Mouse (Mus musculus): ENCODE data around the gene Zfp770. TPM values are rescaled to one million over a fixed set of nuclear protein-coding genes. Genes with fewer than 3 reads are reported as not detected.
"Not testable (repeated sequence)": the region's sequence is repeated elsewhere in the genome, so short reads cannot be mapped to it uniquely, and the experiment has no call there.

Gene Zfp770
- polyA plus RNA-seq (2015; fragmentation: Nextera tagmentation; extraction: Ambion mirVana) = 5.1 and 5.7 TPM in 2 replicates

DNA sequence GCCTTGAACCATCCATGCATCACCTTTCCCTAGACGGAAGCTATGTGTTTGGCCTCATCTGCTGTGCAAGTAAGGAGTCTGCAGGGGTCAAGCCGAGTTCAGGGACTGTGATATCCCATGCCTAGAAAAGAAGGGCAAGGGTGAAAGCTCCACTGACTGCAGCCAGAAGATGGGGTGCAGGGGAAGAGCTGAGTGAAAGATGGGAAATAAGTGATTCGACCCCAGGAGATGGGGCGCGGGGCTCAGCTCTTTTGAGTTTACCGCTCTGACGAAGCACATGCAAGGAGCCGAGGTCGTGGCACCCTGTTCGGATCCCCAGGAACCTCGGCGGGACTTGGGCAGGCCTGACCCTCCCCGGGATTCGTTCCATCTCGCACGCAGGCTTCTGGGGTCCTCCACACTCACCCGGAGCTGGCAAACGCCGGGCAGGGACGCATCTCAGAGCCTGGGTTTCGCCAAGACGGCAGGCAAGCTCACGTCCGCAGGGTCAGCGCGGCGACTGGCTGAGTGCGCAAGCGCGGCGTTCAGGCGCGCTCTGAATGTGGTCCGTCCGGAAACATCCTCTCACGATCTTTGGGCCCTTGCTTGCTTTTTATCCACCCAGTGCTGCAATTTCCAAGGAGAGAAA is at the start of gene Zfp770:
Gene Zfp770, minus strand, starts transcription at position 538 of the 628 bp plus-strand sequence.
- peak within 1 kb of the TSS; percentile 94 for H3K9ac ChIP-seq
- no peaks in the 10 kb centered on the region for H3K27me3 ChIP-seq
- ATAC-seq (ENCODE audit: low FRiP score, low read depth) = peak; percentile 96
- WGBS = under 1% methylated on average over 36 of the region's 36 CpGs
- H3K9me3 ChIP-seq = no peaks in the 10 kb centered on the region
- peak within 1 kb of the TSS; percentile 80 for H3K4me3 ChIP-seq
- peak within 1 kb of the TSS; percentile 80 for H3K4me2 ChIP-seq (replicated peaks)
- peaks cover 10% of the 10 kb centered on the region for H3K4me1 ChIP-seq
- peaks cover 13% of the 10 kb centered on the region for H3K36me3 ChIP-seq
- H3K27ac ChIP-seq = no peak within 1 kb of the TSS; the same call in 1 of the 2 replicates

- no peak overlapping the region for H3K4me2 ChIP-seq (replicated peaks)
- no peak for ATAC-seq (ENCODE audit: low FRiP score, low read depth)
- H3K27me3 ChIP-seq = no peaks in the 10 kb centered on the region; the same call in 1 of the 2 replicates
- H3K9me3 ChIP-seq = no peaks in the 10 kb centered on the region
- H3K4me1 ChIP-seq = no peaks in the 10 kb centered on the region
- no peak overlapping the region for H3K9ac ChIP-seq
- H3K4me3 ChIP-seq = no peak overlapping the region
- no peak overlapping the region for H3K27ac ChIP-seq
- WGBS = 63% methylated on average over 6 of the region's 6 CpGs
- H3K36me3 ChIP-seq = no peaks in the 10 kb centered on the region
These were observed 48.2 kb upstream of the Zfp770 start for GRCm38 (mm10) chr2:114249440-114249839.

- WGBS = 5% methylated on average over 4 of the region's 4 CpGs
- 0 out of 2 replicates have a peak, but pooled peaks cover 10% of the 10 kb centered on the region for H3K27me3 ChIP-seq
These were observed 36.4 kb upstream of the Zfp770 start for GRCm38 (mm10) chr2:114237639-114238038.

DNA sequence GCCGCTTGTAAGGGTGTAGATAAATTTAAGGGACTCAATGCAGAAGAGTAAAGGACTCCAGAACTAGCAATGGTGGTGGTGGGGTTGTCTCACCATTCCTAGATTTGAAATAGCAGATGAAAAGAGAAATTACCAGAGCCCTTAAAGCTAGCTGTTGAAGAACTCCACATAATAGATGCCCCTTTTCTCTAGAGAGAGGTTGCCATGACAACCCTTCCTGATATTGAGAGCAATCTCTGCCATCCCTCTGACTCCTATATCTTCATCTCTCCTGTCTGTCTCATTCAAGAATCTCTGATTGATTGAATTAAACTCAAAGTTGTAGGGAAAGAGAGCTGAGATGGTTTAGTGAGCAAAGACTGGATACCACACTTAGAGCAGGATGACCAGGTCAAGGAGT is 35.3 kb upstream of the Zfp770 start:
- Histone ChIP-seq H3K27me3 (peaks cover 13% of the 10 kb centered on the region; the same call in 1 of the 2 replicates), H3K9me3 (no peaks in the 10 kb centered on the region), H3K9ac (no peak overlapping the region), H3K4me1 (peaks cover 2% of the 10 kb centered on the region; the same call in 1 of the 2 replicates), H3K4me3 (no peak overlapping the region), H3K36me3 (no peaks in the 10 kb centered on the region), H3K4me2 (replicated peaks) (no peak overlapping the region), H3K27ac (no peak overlapping the region)
- 95% methylated on average over 1 of the region's 1 CpGs for WGBS
- ATAC-seq (ENCODE audit: low FRiP score, low read depth) = no peak

More at GRCm38 (mm10) chr2:114237639-114238038, 36.4 kb upstream of the Zfp770 start:
- Histone ChIP-seq H3K36me3 (no peaks in the 10 kb centered on the region), H3K4me1 (no peaks in the 10 kb centered on the region), H3K9ac (no peak overlapping the region), H3K4me3 (no peak overlapping the region), H3K27ac (no peak overlapping the region), H3K4me2 (replicated peaks) (no peak overlapping the region), H3K9me3 (no peaks in the 10 kb centered on the region)
- ATAC-seq (ENCODE audit: low FRiP score, low read depth) = no peak

DNA sequence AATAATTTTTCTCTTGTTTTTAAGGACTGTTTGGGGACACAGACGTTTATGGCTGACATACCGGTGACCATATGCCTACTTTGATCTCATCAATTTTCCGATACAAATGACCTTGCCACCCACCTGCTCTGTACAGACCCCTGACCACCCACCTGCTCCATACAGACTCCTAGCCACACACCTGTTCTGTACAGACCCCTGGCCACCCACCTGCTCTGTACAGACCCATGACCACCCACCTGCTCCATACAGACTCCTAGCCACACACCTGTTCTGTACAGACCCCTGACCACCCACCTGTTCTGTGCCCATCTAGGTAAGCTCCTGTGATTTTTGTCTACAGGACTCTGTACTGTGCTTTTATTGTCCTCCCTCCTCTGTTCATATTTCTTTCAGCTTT is 34.3 kb upstream of the Zfp770 start:
- no peaks in the 10 kb centered on the region for H3K36me3 ChIP-seq
- H3K27ac ChIP-seq = no peak overlapping the region
- ATAC-seq (ENCODE audit: low FRiP score, low read depth) = no peak
- H3K4me2 ChIP-seq (replicated peaks) = no peak overlapping the region
- H3K27me3 ChIP-seq = peaks cover 13% of the 10 kb centered on the region; the same call in 1 of the 2 replicates
- no peak overlapping the region for H3K4me3 ChIP-seq
- H3K4me1 ChIP-seq = peaks cover 7% of the 10 kb centered on the region
- no peak overlapping the region for H3K9ac ChIP-seq
- H3K9me3 ChIP-seq = no peaks in the 10 kb centered on the region
- whole genome bisulfite sequencing = 70% methylated on average over 3 of the region's 3 CpGs

DNA sequence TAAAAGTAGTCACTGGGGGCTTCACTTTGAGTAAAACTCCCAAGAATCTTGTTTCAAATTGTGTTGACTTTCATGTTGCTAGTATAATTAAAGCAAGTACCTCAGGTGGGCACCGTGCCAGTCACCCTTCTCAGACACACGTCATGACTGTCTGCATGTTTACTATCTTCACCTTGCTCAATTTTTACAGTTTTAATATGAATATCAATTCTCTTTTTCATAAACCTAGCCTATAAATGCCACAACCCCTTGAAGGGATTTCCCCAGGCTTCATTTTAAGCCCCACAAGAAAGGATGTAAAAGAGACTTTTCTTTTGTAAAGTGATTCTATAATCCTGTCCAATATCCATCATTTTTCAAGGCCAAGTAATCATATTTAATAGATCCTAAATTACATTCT is 30.0 kb upstream of the Zfp770 start:
- peaks cover 7% of the 10 kb centered on the region for H3K4me1 ChIP-seq
- H3K4me2 ChIP-seq (replicated peaks) = no peak overlapping the region
- peaks cover 11% of the 10 kb centered on the region; the same call in 1 of the 2 replicates for H3K27me3 ChIP-seq
- H3K36me3 ChIP-seq = no peaks in the 10 kb centered on the region
- H3K9ac ChIP-seq = no peak overlapping the region
- H3K4me3 ChIP-seq = no peak overlapping the region
- ATAC-seq (ENCODE audit: low FRiP score, low read depth) = no peak
- H3K9me3 ChIP-seq = no peaks in the 10 kb centered on the region
- WGBS = 40% methylated on average over 2 of the region's 2 CpGs
- H3K27ac ChIP-seq = no peak overlapping the region

DNA sequence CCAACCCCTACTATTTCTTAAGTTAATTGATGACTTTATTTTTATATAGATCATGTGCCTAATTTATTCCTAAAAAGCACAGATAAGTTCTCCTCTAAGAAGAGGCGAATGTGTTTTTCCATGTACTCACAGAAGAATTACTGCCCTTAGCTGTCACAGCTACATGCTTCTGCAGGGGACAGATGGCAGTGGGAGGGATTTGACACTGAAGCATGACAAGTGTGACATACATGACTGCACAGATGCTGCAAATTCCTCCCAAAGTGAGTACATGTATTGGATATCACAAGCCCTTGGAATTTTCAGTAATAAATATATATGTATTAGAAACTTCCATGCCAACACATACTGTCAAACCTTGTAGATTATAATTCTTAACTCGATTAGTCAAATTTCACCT is 27.4 kb upstream of the Zfp770 start:
- WGBS = 81% methylated on average over 2 of the region's 2 CpGs
- Histone ChIP-seq H3K4me2 (replicated peaks) (no peak overlapping the region), H3K4me1 (peaks cover 7% of the 10 kb centered on the region), H3K9me3 (no peaks in the 10 kb centered on the region), H3K27ac (no peak overlapping the region), H3K4me3 (no peak overlapping the region), H3K27me3 (peaks cover 4% of the 10 kb centered on the region; the same call in 1 of the 2 replicates), H3K36me3 (no peaks in the 10 kb centered on the region), H3K9ac (no peak overlapping the region)
- ATAC-seq (ENCODE audit: low FRiP score, low read depth) = no peak

DNA sequence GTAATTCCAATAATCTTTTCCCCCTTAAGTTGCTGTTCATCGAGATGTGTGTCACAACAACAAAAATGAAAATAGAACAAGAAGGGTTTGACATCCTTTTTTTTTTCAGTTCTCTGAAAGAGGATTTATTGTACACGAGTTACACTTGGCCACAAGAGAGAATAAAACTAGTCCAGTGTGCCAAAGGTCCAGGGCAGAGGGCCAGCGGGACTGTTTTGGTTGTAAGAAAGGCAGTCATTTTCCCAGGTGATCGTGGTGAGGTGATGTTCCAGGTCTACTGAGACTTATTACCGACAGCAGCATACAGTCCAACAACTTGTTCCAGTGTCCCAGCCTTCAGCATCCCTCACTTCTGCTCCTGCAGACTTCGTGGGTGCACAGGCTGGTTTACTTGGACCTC is 3.8 kb upstream of the Zfp770 start:
- Histone ChIP-seq H3K36me3 (no peaks in the 10 kb centered on the region), H3K9ac (no peak overlapping the region), H3K4me3 (no peak overlapping the region), H3K27ac (no peak overlapping the region), H3K27me3 (no peaks in the 10 kb centered on the region), H3K9me3 (no peaks in the 10 kb centered on the region), H3K4me2 (replicated peaks) (no peak overlapping the region), H3K4me1 (peaks cover 5% of the 10 kb centered on the region)
- ATAC-seq (ENCODE audit: low FRiP score, low read depth) = no peak
- WGBS = 70% methylated on average over 6 of the region's 6 CpGs

DNA sequence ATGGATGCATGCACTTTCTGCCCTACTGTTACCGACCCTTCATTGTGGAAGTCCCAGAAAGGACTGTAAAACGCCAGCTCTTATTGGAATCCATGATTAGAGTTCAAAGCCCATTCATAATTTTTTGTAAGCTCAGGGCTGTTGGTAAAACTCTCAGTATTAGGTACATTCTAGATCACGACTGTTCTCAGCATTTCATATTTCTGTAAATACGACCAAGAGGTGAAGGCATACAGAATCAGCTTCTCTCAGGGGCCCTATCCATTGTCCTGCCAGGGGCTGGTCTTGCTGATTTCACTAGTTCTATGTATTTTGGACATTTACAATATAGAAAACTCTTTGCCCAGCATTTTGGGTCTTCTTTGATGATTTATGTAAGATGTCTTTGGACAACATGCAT is 305 bp upstream of the Zfp770 start:
- 39% methylated on average over 4 of the region's 4 CpGs for WGBS
- peak overlapping the region; percentile 94; the same call in 1 of the 2 replicates for H3K9ac ChIP-seq
- H3K9me3 ChIP-seq = no peaks in the 10 kb centered on the region
- H3K27ac ChIP-seq = no peak overlapping the region; the same call in 1 of the 2 replicates
- peaks cover 10% of the 10 kb centered on the region for H3K4me1 ChIP-seq
- peaks cover 8% of the 10 kb centered on the region for H3K36me3 ChIP-seq
- no peak for ATAC-seq (ENCODE audit: low FRiP score, low read depth)
- peak overlapping the region; percentile 80 for H3K4me2 ChIP-seq (replicated peaks)
- peak overlapping the region; percentile 80 for H3K4me3 ChIP-seq
- no peaks in the 10 kb centered on the region for H3K27me3 ChIP-seq

DNA sequence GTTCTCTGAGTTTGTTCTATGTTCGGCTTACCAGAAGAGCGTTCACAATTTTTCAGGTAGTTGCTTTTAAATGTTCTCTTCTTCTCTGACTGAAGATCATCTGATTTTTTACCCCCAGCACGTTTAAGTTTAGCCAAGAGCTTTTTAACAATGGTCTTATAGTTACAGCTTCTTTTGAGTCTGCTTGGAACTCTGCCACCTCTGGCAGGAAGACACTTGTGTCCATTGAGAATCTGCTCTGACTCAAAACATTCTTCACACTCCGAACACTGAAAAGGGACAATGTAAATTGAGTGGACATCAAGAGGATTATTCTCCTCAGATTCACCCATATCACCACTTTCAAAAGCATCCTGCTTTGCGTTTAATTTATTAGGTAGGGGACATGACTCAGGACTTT is 4.8 kb downstream of the Zfp770 start:
- peaks cover 10% of the 10 kb centered on the region for H3K4me1 ChIP-seq
- no peak overlapping the region for H3K4me2 ChIP-seq (replicated peaks)
- peaks cover 25% of the 10 kb centered on the region for H3K36me3 ChIP-seq
- H3K4me3 ChIP-seq = no peak overlapping the region
- WGBS = 95% methylated on average over 5 of the region's 5 CpGs
- H3K9ac ChIP-seq = no peak overlapping the region
- no peak overlapping the region for H3K27ac ChIP-seq
- H3K9me3 ChIP-seq = no peaks in the 10 kb centered on the region
- ATAC-seq (ENCODE audit: low FRiP score, low read depth) = no peak
- no peaks in the 10 kb centered on the region for H3K27me3 ChIP-seq

DNA sequence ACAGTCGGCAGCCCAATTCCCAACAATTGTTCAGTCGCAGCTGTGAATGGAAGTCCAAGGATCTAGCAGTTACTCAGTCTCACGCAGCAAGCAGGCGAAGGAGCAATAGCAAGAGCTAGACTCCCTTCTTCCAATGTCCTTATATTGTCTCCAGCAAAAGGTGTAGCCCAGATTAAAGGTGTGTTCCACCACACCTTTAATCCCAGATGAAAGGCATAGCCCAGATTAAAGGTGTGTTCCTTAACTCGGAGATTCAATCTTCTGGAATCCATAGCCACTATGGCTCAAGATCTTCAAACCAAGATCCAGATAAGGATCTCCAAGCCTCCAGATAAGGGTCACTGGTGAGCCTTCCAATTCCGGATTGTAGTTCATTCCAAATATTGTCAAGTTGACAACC is 14.3 kb downstream of the Zfp770 start, which contains the start of gene Aqr:
Gene Aqr, minus strand, starts transcription at position 101 of the 400 bp plus-strand sequence.
- H3K4me2 ChIP-seq (replicated peaks); H3K4me3 ChIP-seq; ATAC-seq (ENCODE audit: low FRiP score, low read depth); H3K4me1 ChIP-seq; H3K27me3 ChIP-seq; H3K36me3 ChIP-seq; H3K27ac ChIP-seq; H3K9me3 ChIP-seq; H3K9ac ChIP-seq: not testable (repeated sequence)
- 82% methylated on average over 1 of the region's 6 CpGs for WGBS

- 40% methylated on average over 4 of the region's 4 CpGs for WGBS
- H3K4me1 ChIP-seq = peaks cover 14% of the 10 kb centered on the region
- H3K27ac ChIP-seq = no peak overlapping the region
- H3K9me3 ChIP-seq = no peaks in the 10 kb centered on the region
- no peaks in the 10 kb centered on the region; the same call in 1 of the 2 replicates for H3K27me3 ChIP-seq
- H3K9ac ChIP-seq = no peak overlapping the region
- no peak overlapping the region for H3K4me3 ChIP-seq
- ATAC-seq (ENCODE audit: low FRiP score, low read depth) = no peak
- H3K36me3 ChIP-seq = no peaks in the 10 kb centered on the region
- H3K4me2 ChIP-seq (replicated peaks) = no peak overlapping the region
These were observed 23.2 kb downstream of the Zfp770 start for GRCm38 (mm10) chr2:114177802-114178733.

Data from limb, embryonic 13.5 days (tissue).